Mouse (Mus musculus) embryo, embryonic 9.5 days (tissue): Measurements from ENCODE around the gene Col12a1.
A peak's percentile ranks its signal among the peaks of the same experiment; 100 is the strongest.
"Not testable (repeated sequence)": the region's sequence is repeated elsewhere in the genome, so short reads cannot be mapped to it uniquely, and the experiment has no call there.

Source experiments
- DNase-seq: peaks from one replicate; pipeline ENCODE4 v3.0.0-alpha.2; 2017; ENCODE audit errors: extremely low spot score

Gene Col12a1

DNA sequence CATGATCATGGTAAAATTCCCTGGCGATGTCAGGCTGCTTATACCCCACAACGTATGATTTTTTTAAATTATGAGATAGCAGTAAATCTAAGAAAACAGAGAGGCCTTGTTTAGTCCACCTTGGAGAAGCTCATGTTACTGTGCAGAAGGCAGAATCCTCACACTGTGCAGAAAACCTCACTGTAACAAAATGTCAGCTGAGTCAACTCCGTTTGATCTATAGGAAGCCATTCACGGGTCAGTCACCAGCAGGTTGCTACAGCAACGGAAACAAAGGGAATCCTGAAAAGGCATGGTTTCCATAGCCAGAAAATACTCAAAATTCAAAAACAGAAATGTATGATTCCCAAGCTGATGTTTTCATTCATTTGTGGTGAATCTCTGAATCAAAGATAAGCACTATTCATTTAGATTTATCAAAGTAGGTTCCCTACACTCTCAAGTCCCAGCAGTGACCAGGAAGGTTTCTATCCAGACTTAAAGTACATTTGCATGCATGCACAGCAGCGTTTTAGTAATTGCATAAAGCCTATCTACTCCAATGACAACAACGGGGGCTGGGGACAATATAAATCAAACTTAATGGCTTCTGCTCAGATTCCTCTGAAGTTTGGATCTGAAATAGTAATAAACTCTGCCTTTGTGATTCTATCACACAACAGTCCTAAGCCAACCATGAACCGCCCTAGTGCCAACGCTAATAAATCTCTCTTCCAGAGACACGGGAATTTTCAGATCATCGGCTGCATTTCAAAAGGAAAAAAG, 28.7 kb downstream of the Col12a1 start:
- DNase-seq, result peak; percentile 38

DNA sequence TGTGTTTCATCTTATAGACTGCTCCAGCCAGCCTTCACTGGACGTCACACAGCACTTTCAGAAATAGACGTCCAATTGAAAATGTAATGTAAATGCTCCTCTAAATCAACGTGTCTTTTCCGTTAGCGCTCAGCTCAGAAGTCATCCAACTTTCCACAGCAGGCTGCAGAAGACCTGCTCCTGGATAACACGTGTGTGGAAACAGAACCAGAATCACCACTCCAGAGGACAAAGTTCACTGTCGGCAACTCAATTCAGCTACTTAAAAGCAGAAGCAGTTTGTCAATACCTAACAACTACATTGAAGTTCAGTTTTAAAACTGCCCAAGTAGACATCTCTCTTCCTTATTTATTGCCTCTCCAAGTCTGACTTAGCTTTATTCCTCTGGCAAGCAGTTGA, 29.3 kb downstream of the Col12a1 start:
- DNase-seq, result no peak

GRCm38 (mm10) chr9:79687227-79687626, 31.4 kb downstream of the Col12a1 start:
- no peak for DNase-seq

- no peak for DNase-seq
These were observed 32.6 kb downstream of the Col12a1 start for GRCm38 (mm10) chr9:79686049-79686448.

DNA sequence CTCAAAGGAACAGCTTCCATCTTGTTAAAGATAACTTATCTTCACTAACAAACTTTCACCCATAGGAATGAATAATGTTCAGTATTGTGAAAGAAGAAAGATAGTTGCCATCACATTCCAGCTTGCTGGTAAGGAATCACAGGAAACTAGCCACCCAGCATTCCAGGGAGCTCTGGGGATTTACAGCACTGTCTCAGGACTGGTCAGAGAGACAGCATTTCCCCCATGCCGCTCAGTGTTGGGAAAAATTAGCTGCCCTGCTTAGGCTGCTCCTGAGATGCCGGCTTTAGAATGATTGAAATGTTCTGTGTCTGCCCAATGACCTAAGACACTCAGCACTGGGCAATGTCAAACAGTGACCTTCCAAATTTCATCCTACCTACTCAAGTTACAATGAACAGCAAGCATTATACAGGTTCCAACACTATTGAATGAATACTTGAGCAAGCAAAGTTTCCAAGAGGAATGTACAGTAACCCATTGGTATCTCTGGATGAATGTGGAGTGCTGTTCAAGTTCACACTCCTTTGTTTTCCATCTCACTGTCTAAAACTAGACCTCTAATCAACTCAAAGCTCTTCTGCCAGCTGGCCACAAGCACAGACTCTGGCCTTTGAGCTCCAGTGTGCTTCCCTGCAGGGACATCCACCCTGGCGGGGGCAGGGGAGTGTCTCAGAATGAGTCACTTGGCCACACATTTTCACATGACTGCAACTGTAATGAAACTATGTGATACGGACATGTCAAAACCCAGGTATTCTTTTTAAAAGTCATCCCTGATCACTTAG, 38.0 kb downstream of the Col12a1 start:
- peak; percentile 20 for DNase-seq

GRCm38 (mm10) chr9:79668806-79669205, 49.8 kb downstream of the Col12a1 start:
- not testable (repeated sequence) for DNase-seq

GRCm38 (mm10) chr9:79653327-79654150, 65.1 kb downstream of the Col12a1 start:
- DNase-seq, result no peak

DNA sequence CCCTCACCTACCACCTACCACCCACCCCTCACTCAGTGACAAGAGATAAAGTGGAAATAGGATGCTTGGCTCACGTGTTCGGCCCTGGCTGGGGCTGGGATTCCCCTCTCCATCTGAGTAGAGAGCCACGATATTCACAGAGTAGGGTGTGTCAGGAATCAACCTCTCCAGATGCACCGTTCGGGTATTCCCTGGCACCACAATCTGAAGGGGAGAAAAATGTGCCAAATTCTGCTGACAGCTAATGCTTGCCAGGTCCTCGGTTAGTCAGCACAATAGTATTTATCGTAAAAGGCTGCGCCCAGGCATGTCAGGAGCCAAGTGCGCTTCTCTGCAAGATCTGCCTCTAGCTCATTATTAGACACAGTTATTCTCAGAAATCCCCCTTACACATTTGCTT, 70.0 kb downstream of the Col12a1 start:
- DNase-seq, result no peak

GRCm38 (mm10) chr9:79645757-79646156, 72.9 kb downstream of the Col12a1 start:
- no peak for DNase-seq

GRCm38 (mm10) chr9:79639430-79640090, 79.1 kb downstream of the Col12a1 start:
- no peak for DNase-seq

- DNase-seq, result no peak
These were observed 80.8 kb downstream of the Col12a1 start for GRCm38 (mm10) chr9:79637879-79638278.

DNA sequence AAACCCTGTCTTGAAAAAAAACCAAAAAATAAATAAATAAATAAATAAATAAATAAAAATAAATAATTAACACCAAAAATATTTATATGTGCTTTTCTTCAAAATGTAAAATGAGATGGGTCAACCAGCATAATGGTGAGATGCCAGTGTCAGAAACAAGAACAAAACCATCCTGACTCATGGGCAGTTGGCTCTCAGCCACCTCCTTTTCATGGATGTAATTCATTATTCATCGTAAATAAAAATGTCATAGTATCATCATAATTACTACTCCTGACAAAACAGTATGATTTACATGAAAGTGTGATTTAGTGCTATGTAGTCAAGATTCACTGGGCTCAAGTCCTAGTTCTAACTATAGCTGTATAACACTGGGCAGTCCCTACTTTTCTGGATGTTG, 84.6 kb downstream of the Col12a1 start:
- DNase-seq, result no peak

GRCm38 (mm10) chr9:79631186-79631585, 87.4 kb downstream of the Col12a1 start:
- DNase-seq, result no peak

DNA sequence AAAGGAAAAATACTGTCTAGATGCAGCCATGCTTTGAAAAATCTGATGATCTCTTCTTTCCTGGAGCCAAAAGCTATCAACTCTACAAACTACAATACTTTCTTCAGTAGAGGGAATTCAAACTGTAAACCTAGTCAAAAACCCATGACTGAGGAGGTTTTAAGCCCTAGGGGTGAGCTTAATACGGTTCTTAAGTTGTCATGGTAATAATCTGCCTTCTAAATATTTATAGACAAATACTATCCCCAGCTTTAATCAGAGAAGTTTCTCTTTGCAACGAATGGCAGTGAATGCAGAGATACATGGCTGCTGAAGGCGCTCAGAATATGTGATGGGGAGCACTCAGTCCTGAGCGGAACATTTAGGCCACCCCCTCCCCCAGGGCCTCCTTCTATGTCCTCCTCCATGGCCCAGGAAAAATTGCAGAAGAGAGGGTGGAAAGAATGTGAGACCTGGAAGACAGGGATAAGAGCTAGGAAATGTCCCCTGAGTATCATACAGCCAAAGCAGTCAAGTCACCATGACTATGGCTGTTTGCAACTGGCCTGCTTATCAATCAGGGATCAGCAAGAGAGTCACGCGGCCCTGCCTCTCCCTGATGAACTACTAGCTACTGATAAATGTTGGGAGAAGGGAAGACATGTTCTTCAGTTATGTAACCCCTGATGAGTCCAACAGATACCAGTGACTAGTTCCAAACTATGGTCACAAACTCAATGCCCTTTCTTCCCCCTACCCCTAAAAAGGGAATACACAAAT, 99.6 kb downstream of the Col12a1 start:
- no peak for DNase-seq

- no peak for DNase-seq
These were observed 101.3 kb downstream of the Col12a1 start for GRCm38 (mm10) chr9:79617336-79617735.

GRCm38 (mm10) chr9:79616040-79616439, 102.6 kb downstream of the Col12a1 start:
- DNase-seq, result no peak

GRCm38 (mm10) chr9:79610286-79610685, 108.3 kb downstream of the Col12a1 start:
- no peak for DNase-seq

DNA sequence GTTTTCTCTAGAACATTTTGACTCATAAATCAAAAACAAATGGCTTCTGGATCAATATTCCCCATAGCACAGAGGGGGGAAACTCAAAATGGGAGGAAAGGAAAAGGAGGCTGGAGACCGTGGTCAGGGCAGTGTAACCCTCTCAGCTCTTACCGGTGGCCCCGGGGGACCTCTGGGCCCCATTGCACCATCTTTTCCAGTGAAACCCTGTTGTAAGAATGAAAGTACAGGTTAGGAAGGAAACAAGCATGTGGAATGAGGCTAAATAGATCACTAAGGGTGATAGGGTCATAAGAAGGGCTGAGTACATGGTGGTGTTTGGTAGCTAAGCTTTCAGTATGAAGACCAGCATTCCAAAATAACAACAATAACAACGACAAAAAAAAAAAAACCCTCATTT, 109.0 kb downstream of the Col12a1 start:
- DNase-seq, result no peak

GRCm38 (mm10) chr9:79608795-79609194, 109.8 kb downstream of the Col12a1 start:
- DNase-seq, result no peak

DNA sequence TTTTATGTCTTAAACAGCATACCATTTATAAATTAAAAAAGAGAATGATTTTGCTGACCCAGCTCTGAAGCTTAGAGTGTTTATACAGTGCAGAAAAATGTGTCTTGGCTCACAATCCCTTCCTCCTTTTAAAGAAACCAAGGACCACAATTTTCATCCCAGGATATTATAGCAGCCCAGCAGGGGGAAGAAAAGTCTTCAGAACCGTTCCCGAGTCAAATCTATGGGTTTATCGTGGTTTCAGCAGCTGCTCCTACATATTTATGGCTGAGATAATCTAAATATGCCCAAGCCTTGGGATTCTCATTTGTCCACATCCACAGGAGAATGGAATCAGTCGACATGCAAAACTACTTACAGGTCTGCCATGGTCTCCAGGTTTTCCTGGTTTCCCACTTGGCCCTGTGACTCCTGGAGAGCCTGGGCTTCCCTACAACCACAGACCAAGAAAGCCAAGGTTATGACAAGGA, 110.5 kb downstream of the Col12a1 start:
- DNase-seq, result no peak

DNA sequence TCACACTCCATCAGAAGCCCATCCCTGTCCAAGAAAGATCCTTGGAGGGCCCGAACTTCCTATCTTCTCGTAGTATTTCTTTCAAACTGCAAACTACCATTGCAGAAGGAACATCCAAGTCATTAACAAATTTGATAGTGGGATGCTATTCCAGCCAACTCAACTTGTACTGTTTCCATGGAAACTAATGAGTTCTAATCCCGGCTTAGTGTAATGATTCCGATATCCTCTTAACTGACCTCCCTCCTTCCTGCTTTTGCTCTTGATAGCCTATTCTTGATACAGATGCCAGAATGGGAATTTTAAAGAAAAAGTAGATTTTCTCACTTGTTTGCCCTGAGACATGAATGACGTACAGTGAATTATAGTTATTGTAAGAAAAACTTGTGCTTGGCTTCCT, 112.5 kb downstream of the Col12a1 start:
- DNase-seq, result no peak
